Mouse (Mus musculus) forebrain, embryonic 12.5 days (tissue): ENCODE results near the gene Nectin2. TPM values are rescaled to one million over a fixed set of nuclear protein-coding genes. Genes with fewer than 3 reads are reported as not detected.

Source experiments
- ATAC-seq: fragments of 200-750 bp; cut with Nextera tagmentation; 2 replicates; pipeline ENCODE4 v1.8.0; 2017; ENCODE audit warnings: moderate TSS enrichment; ENCODE audit not compliant: low FRiP score
- H3K27ac ChIP-seq: fragments of 300-500 bp; sonication (generic); 2 replicates; pipeline ENCODE4 v1.5.1; 2016; ENCODE audit warnings: mild to moderate bottlenecking
- H3K27me3 ChIP-seq: fragments of 300-500 bp; sonication (generic); 2 replicates; pipeline ENCODE4 v1.6.1; 2016; ENCODE audit warnings: mild to moderate bottlenecking
- H3K36me3 ChIP-seq: fragments of 300-500 bp; sonication (generic); replicated peaks from 2 replicates; pipeline ENCODE4 v1.6.1; 2016; ENCODE audit warnings: mild to moderate bottlenecking
- H3K4me1 ChIP-seq: fragments of 300-500 bp; sonication (generic); 2 replicates; pipeline ENCODE4 v1.6.1; 2016
- H3K4me2 ChIP-seq: fragments of 300-500 bp; sonication (generic); 2 replicates; pipeline ENCODE4 v1.6.1; 2016; ENCODE audit warnings: mild to moderate bottlenecking, moderate library complexity
- H3K4me3 ChIP-seq: fragments of 300-500 bp; sonication (generic); replicated peaks from 2 replicates; pipeline ENCODE4 v1.5.1; 2016; ENCODE audit warnings: mild to moderate bottlenecking
- H3K9ac ChIP-seq: fragments of 300-500 bp; sonication (generic); 2 replicates; pipeline ENCODE4 v1.6.1; 2016; ENCODE audit warnings: mild to moderate bottlenecking
- H3K9me3 ChIP-seq: fragments of 300-500 bp; sonication (generic); 2 replicates; pipeline ENCODE4 v1.6.1; 2016
- WGBS: fragments of 180-500 bp; shearing (Covaris S2); methylation state at CpG from one replicate; pipeline ENCODE4 v1.1.7; 2016; 5-methylcytosine and 5-hydroxymethylcytosine counted together
- polyA plus RNA-seq: library from polyadenylated mRNA; unstranded; fragments of >200 nt; fragmentation: Nextera tagmentation; extraction: Ambion mirVana; gene quantifications from 2 replicates; pipeline ENCODE4 v1.2.1, GENCODE M21; 2016

Nectin2 gene
- polyA plus RNA-seq, 1 experiment from 2014 or later: 47.3 TPM

DNA sequence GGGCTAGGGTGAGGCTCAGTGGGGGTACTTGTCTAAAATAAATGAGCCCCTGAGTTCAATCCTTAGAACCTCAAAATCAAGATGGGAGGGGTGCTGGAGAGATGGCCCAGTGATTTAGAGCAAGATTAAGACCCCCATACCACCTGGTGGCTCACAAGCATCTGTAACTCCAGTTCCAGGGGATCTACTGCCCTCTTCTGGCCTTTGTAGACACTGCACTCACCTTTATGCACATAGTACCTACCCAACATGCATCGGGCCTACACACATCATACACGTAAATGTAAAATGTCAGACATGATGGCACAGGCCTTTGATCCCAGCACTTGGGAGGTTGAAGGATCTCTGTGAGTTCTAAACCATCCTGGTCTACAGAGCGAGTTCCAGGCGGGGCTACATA is 32.4 kb upstream of the Nectin2 start:
- Histone ChIP-seq H3K36me3 (no peaks in the 10 kb centered on the region), H3K4me3 (no peak overlapping the region), H3K27ac (no peak overlapping the region), H3K4me1 (no peaks in the 10 kb centered on the region; the same call in 1 of the 2 replicates), H3K4me2 (no peak overlapping the region), H3K9me3 (peaks cover 4% of the 10 kb centered on the region; the same call in 1 of the 2 replicates), H3K9ac (no peak overlapping the region), H3K27me3 (no peaks in the 10 kb centered on the region)
- WGBS: 91% methylated on average over 4 of the region's 4 CpGs
- ATAC-seq: no peak

DNA sequence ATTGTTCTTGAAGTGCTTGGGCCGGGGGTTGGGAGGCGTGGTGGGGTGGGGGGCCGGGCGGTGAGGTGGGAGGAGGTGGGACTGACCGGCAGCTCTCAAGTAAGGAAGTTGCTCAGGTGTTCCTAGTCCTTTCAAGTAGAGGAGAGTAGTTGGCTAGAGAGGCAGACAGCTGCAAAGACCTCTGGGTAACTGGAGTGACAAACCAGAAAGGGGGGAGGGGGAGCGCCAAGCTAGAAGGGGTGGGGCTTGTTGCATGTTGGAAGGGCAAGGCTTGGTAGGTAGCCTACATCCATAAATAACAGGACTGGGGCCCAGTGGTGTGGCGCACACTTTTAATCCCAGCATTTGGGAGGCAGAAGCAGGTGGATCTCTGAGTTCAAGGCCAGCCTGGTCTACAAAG is 31.5 kb upstream of the Nectin2 start:
- WGBS: 89% methylated on average over 7 of the region's 7 CpGs
- H3K27me3 ChIP-seq: no peaks in the 10 kb centered on the region
- no peak overlapping the region for H3K4me2 ChIP-seq
- H3K36me3 ChIP-seq: no peaks in the 10 kb centered on the region
- peaks cover 4% of the 10 kb centered on the region; the same call in 1 of the 2 replicates for H3K9me3 ChIP-seq
- no peak overlapping the region for H3K4me3 ChIP-seq
- H3K9ac ChIP-seq: no peak overlapping the region
- no peaks in the 10 kb centered on the region; the same call in 1 of the 2 replicates for H3K4me1 ChIP-seq
- no peak overlapping the region for H3K27ac ChIP-seq
- no peak for ATAC-seq

DNA sequence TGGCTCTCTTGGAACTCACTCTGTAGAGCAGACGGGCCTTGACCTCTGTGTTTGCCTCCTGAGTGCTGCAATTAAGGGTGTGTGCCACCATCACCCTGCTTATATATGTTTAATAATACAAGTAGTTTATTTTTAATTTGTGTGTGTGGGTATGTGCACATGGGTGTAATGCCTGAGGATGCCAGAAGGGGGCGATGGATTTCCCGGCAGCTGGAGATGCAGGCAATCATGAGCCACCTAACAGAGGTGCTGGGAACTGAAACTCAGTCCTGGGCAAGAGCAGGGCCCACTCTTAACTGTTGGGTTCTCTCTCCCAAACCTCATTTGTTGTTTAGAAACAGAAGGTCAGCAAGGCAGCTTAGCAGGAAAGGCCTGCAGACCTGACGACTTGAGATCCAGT is 29.6 kb upstream of the Nectin2 start:
- Histone ChIP-seq H3K36me3 (no peaks in the 10 kb centered on the region), H3K4me1 (no peaks in the 10 kb centered on the region), H3K27ac (no peak overlapping the region), H3K4me3 (no peak overlapping the region), H3K4me2 (no peak overlapping the region), H3K9me3 (peaks cover 4% of the 10 kb centered on the region; the same call in 1 of the 2 replicates), H3K9ac (no peak overlapping the region), H3K27me3 (no peaks in the 10 kb centered on the region)
- WGBS: 80% methylated on average over 4 of the region's 4 CpGs
- no peak for ATAC-seq

DNA sequence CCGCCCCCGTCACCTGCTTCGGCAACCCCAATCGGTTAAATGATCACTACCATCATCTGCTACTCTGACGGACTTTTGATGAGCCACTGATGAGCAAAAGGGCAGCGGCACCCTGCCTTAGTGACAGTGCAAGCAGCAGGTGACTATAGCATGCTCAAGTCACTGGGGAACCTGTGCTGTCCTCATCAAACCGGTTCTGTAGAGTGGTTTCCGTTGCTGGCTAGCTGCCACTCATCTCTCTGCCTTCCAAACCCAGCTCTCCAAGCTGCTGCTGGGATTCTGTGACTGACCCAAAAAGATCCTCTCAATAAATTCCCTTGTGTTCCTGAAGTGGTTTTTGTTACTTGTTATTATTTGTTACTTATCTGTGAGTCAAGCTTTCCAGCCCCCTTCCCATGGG is 28.4 kb upstream of the Nectin2 start:
- H3K9ac ChIP-seq: no peak overlapping the region
- 89% methylated on average over 8 of the region's 8 CpGs for WGBS
- no peak for ATAC-seq
- peaks cover 4% of the 10 kb centered on the region; the same call in 1 of the 2 replicates for H3K9me3 ChIP-seq
- H3K4me1 ChIP-seq: no peaks in the 10 kb centered on the region
- no peak overlapping the region for H3K27ac ChIP-seq
- no peaks in the 10 kb centered on the region for H3K27me3 ChIP-seq
- no peak overlapping the region for H3K4me3 ChIP-seq
- H3K36me3 ChIP-seq: no peaks in the 10 kb centered on the region
- no peak overlapping the region for H3K4me2 ChIP-seq

DNA sequence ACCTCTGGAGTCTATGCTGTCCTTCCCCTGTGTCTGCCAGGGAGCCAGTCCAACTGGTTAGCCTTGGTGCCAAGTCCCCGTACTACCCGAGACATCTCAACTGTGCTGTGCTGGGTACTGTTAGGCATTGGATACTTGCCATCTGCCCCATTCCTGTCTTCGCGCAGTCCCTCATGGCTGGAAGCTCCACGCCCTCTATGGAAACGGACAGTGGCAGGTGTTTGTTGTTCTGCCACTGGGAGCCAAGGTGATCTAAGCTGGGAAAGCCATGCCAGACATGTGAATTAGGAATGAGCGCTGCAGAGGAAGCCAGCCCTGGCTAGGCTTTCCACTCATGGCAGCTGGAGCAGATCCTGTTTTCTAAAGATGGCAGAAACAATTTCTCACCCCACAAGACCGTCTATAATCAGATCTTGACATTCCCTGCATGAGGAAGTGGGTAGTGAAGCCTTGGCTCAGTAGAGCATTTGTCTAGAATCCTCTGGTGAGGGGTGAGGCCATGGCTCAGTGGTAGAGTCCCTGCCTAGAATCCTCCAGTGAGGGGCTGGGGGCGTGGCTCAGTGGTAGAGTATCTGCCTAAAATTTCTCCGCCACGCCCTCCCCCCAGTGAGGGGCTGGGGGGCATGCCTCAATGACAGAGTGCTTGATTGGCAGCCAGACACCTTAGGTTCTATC is 26.9 kb upstream of the Nectin2 start:
- 88% methylated on average over 11 of the region's 11 CpGs for WGBS
- Histone ChIP-seq H3K27me3 (peaks cover under 1% of the 10 kb centered on the region; the same call in 1 of the 2 replicates), H3K9ac (no peak overlapping the region), H3K9me3 (peaks cover 4% of the 10 kb centered on the region; the same call in 1 of the 2 replicates), H3K27ac (no peak overlapping the region), H3K36me3 (no peaks in the 10 kb centered on the region), H3K4me1 (no peaks in the 10 kb centered on the region), H3K4me2 (no peak overlapping the region), H3K4me3 (no peak overlapping the region)
- ATAC-seq: no peak

DNA sequence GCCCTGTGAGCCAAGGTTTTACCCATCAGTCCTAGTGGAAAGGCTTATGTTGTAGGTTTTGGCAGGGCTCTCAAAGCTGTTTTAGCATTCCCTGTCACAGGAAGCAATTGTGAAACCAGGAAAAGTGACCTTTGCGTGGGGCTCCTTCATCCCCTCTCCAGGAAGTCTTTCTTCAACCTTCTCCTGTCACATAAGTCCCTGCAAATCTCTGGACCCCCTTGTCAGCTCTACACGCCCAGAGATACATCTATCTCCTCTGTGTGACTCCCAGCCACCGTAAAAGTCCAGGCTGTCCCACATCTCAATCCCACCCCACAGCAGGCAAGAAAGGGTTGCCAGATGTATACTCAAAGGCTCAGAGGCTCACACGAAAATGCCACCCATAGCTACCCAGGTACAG is 21.4 kb upstream of the Nectin2 start:
- no peak overlapping the region for H3K27ac ChIP-seq
- no peaks in the 10 kb centered on the region for H3K36me3 ChIP-seq
- H3K4me1 ChIP-seq: peaks cover 19% of the 10 kb centered on the region
- 68% methylated on average over 4 of the region's 4 CpGs for WGBS
- no peak overlapping the region for H3K4me2 ChIP-seq
- H3K9me3 ChIP-seq: no peaks in the 10 kb centered on the region
- ATAC-seq: no peak
- no peak overlapping the region for H3K4me3 ChIP-seq
- H3K27me3 ChIP-seq: peaks cover 44% of the 10 kb centered on the region
- H3K9ac ChIP-seq: no peak overlapping the region

DNA sequence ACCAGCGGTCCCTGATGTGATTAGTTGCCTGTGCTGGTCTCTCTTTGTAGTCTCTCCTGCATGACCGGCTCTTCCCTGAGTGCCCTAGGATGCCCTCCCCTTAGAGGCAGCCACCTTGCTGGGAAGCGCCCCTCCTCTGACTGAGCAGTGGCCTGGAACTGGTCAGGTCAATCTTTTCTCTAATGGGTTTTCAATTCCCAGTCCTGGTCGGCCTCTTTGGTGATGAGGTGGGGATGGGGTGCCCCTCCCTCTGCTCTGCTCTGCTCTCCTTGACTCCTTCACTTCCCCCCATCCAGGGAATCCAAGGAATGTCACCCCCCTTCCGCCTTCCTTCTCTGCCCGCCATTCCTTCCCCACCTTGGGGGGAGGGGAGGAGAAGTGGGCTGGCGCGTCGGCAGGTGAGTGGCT is 20.7 kb upstream of the Nectin2 start, which contains the start of gene Bcam:
Gene Bcam (minus strand): TSS at position 33 of the 408 bp plus-strand sequence.
- peak; percentile 47 for ATAC-seq
- Histone ChIP-seq H3K27ac (no peak within 1 kb of the TSS), H3K36me3 (no peaks in the 10 kb centered on the region), H3K4me2 (peak within 1 kb of the TSS; percentile 59), H3K9ac (peak within 1 kb of the TSS; percentile 49), H3K27me3 (peaks cover 44% of the 10 kb centered on the region), H3K4me1 (peaks cover 19% of the 10 kb centered on the region), H3K4me3 (peak within 1 kb of the TSS; percentile 33), H3K9me3 (no peaks in the 10 kb centered on the region)
- WGBS: 2% methylated on average over 9 of the region's 9 CpGs

DNA sequence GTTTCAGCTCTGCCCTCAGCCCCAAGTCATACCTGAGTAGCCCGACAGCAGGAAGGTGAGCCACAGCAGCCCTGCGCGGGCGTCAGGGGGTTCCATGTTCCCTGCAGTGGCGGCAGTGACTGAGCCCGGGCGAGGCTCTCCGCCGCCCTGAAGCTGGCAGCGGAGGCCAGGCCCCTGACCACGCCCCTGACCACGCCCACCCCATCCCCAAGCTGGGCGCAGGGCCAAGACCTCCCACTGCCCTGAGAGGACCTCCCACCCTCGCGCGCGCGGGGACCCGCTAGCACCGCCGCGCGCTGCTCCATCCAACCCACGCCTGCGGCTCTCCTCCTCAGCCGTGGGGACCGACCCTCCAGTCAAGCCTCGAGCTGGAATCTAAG is 20.1 kb upstream of the Nectin2 start:
- Histone ChIP-seq H3K27me3 (peaks cover 44% of the 10 kb centered on the region), H3K36me3 (no peaks in the 10 kb centered on the region), H3K9me3 (no peaks in the 10 kb centered on the region), H3K4me1 (peaks cover 19% of the 10 kb centered on the region), H3K9ac (peak overlapping the region; percentile 49), H3K4me3 (peak overlapping the region; percentile 33), H3K27ac (no peak overlapping the region), H3K4me2 (peak overlapping the region; percentile 59)
- under 1% methylated on average over 26 of the region's 28 CpGs for WGBS
- peak; percentile 83 for ATAC-seq

DNA sequence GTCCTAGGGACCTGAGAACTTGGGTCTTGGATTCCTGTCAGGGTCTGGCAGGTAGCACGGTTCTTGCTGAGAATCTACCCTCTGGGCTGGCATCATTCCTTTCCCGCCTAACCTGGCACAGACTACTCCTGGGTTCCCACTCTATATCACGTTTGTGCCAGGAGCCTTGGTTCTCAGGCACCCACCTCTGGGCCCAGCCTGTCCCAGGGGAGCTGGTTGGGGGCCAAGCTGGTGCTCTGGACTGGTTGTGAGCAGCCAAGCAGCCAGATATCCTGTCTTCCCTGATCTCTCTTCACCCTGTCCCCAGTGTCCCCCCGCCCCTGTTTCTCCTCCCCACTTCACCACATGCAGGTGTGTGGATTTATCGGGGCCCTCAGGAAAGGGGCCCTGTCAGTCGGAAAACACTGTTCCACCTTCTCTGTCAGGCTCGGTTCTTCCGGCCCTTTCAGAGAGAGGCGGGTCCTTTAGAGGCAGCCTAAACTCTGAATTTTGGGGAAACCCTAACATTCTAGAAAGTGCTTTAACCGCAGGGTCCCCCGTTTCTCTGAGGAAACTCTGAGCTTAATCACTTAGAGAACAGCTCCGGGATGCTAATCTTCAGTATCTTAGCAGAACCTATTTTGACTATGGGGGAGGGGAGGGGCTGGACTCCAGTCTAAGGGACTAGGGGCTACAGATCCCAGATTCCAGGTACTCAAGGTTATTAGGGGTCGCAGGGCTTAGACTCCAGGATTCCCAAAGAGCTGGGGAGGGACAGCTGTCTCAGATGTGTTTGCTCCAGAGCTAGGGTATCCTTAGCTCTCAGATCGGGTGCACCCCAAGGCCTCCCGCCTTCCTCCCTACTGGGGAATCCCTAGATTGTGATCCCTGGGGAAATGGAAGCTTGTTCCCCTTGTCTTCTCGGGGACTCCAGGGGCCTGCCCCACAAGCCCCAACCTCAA is 19.4 kb upstream of the Nectin2 start:
- Histone ChIP-seq H3K4me2 (peak overlapping the region; percentile 59), H3K9ac (peak overlapping the region; percentile 49), H3K4me3 (peak overlapping the region; percentile 33), H3K9me3 (no peaks in the 10 kb centered on the region), H3K36me3 (no peaks in the 10 kb centered on the region), H3K27me3 (peaks cover 44% of the 10 kb centered on the region), H3K27ac (no peak overlapping the region), H3K4me1 (peaks cover 19% of the 10 kb centered on the region)
- WGBS: 11% methylated on average over 16 of the region's 16 CpGs
- peak; percentile 18; the same call in 1 of the 2 replicates for ATAC-seq

DNA sequence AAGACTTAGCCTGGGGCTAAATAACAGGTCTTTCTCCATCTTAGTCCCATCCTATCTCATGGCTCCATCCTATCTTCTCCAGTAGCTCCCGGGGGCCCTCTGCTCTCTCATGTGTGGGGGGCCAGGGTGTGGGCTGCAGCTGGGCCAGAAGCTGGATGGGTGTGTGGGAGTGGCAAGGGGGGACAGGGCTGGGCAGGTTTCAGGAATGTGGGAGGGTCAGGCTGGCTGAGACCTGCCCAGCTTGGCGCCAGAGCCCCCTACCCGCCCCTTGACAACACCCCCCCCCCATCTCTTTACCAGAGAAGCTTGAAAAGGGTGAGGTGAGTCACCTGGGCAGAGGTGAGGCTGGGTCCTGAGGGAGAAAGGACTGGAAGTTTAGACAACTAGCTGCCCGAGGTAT is 18.7 kb upstream of the Nectin2 start:
- ATAC-seq: no peak
- 32% methylated on average over 4 of the region's 4 CpGs for WGBS
- no peak overlapping the region for H3K4me3 ChIP-seq
- no peak overlapping the region for H3K4me2 ChIP-seq
- no peaks in the 10 kb centered on the region for H3K9me3 ChIP-seq
- no peaks in the 10 kb centered on the region for H3K36me3 ChIP-seq
- H3K27ac ChIP-seq: no peak overlapping the region
- H3K4me1 ChIP-seq: peaks cover 19% of the 10 kb centered on the region
- H3K27me3 ChIP-seq: peaks cover 44% of the 10 kb centered on the region
- H3K9ac ChIP-seq: no peak overlapping the region

DNA sequence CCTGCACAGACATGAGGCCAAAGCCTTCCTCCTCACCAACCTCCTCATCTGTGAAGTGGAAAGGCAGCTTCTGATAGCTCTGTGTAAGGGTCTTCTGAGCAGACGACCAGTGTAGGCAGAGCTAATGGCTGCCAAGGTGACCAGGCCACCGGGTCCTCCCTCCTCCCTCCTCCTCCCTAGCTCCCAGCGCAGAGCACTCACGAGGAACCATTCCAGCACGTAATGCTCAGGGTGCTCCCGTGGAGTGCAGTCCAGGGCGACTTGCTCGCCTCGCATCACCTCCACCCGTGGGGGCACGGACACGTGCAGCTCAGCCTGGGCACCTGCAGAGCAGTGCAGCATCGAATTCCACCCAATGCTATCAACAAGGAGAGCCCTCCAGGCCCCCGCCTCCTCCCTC is 18.0 kb upstream of the Nectin2 start:
- Histone ChIP-seq H3K4me1 (peaks cover 19% of the 10 kb centered on the region), H3K9ac (no peak overlapping the region), H3K36me3 (no peaks in the 10 kb centered on the region), H3K27ac (no peak overlapping the region), H3K4me2 (no peak overlapping the region), H3K27me3 (peaks cover 44% of the 10 kb centered on the region), H3K9me3 (no peaks in the 10 kb centered on the region), H3K4me3 (no peak overlapping the region)
- WGBS: 69% methylated on average over 14 of the region's 14 CpGs
- no peak for ATAC-seq

DNA sequence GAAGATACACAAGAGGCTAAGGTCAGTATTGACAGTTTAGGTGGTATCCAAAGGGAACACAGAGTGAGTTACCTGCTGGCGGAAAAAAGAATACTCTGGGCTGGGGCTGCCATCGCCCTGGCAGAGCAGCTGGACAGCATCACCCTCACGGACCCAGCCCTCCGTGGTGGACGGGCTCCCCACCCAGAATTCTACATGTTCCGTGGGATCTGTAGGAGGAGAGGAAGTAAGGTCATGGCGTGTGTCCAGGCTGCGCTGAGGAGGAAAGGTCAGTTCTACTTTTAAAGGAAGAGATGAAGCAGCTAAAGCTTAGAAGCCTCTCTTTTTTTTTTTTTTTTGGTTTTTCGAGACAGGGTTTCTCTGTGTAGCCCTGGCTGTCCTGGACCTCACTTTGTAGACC is 14.3 kb upstream of the Nectin2 start:
- ATAC-seq: no peak
- H3K36me3 ChIP-seq: no peaks in the 10 kb centered on the region
- no peak overlapping the region for H3K4me3 ChIP-seq
- H3K9ac ChIP-seq: no peak overlapping the region
- WGBS: 94% methylated on average over 9 of the region's 9 CpGs
- H3K27ac ChIP-seq: no peak overlapping the region
- peaks cover 17% of the 10 kb centered on the region for H3K27me3 ChIP-seq
- no peaks in the 10 kb centered on the region for H3K9me3 ChIP-seq
- no peak overlapping the region for H3K4me2 ChIP-seq
- peaks cover 3% of the 10 kb centered on the region for H3K4me1 ChIP-seq
